Mouse (Mus musculus) WW6 (cell line): ENCODE measurements at regions not wholly inside any gene's neighbourhood (a gene's known extent, or its start where the extent isn't known, plus 50 kb on each side); places are given as distances from the start of the nearest gene placed in this dataset.

Experiments
- DNase-seq: peaks from one replicate; pipeline ENCODE4 v3.0.0-alpha.2; 2013; ENCODE audit warnings: low read depth, low spot score

- no peak for DNase-seq
These were observed 1152.1 kb upstream of the Fam98a start for GRCm38 (mm10) chr17:76703823-76704222.

GRCm38 (mm10) chr17:76696219-76696618, 1144.5 kb upstream of the Fam98a start:
- no peak for DNase-seq

DNA sequence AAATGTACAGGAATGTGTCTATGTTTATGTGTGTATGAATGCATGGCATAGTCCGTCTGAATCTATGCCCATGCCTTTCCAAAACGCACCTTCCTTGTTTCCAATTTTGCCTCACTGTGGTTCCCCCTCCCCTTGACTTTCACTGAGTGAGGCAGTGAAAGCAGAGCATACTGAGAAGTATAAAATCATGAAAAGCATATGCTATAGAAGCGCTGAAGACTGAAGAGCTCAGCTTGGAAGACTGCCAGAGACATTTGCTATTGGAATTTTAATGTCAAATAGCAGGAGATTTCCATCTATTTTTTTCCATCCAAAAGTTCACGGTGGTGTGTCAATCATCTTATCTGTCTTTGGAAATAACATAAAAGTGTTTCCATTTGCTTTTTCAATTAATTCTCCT, 1106.3 kb upstream of the Fam98a start:
- no peak for DNase-seq

DNA sequence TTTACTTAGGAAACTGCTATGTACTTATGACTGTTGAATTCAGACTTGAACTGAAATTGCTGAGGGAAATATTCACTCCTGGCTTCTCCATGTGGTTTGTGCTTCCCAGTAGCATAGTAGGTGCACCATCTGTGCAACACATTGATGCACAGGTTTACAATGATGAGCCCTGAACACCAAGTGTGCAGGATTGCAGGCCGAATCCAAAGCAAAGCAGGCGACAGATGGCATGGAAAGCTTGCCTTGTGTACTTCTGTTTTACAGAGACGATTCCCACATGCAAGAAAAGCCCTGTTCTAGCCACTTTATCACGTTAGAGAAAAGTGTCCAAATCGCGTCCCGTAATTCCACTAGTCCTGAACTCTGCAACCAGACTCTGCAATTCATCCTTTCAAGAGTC, 1074.2 kb upstream of the Fam98a start:
- no peak for DNase-seq

- no peak for DNase-seq
These were observed 1053.5 kb upstream of the Fam98a start for GRCm38 (mm10) chr17:76605237-76605636.

- DNase-seq, result no peak
These were observed 1026.6 kb upstream of the Fam98a start for GRCm38 (mm10) chr17:76578323-76578722.

DNA sequence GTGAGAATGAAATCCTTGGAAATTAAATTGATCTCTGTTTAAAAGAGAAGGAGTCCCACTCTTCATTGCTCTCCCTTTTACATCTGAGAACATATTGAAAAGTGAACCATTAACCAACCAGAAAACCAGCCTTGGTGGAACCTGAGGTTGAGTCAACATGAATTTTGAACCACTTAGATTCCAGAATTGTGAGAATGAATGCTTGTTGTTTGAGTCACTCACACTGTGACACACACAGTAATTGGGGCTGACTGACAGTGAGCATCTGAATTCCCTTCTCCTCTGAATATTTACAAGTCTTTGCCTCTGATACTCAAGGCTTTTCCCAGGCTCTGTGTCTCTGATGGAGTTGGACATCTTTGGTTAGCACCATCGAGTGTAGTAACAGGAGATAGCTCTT, 1008.0 kb upstream of the Fam98a start:
- DNase-seq, result no peak

DNA sequence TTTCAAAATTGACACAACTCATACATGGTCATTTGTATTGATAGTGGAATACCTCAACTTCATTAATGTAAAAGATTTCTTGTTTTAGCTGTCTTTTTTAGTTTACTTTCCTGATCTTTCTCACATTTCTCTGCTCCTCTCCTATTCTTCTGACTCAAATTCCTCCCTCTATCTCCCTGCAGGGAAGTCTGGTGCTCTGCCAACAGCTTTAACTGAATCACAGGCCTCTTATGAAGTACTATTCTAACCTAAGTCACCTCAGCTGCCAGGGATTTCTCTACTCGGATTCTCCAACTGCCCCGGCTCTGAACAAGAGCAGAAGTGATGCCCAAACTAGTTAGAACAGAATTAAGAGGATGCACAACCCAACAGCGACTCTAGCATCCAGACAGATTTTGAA, 993.8 kb upstream of the Fam98a start:
- no peak for DNase-seq

GRCm38 (mm10) chr17:76535772-76536171, 984.0 kb upstream of the Fam98a start:
- no peak for DNase-seq

DNA sequence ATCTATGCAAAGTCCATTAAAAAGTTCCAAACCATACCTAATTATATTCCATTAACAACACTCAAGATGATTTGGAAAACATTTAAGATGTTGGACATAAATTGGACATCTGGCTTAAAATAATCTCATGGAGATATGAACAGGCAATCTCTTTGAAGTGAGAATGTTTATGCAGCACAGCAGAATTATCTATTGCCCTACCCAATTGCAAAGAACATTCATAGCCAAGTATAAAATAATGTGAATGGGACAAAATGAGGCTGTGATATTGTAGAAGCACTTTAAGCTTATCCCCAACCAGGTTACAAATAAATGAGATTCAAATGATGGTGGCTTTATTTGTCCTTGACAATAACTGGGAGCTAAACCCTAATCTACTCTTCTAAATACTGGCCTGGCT, 950.0 kb upstream of the Fam98a start:
- DNase-seq, result no peak

- DNase-seq, result peak; percentile 1
These were observed 948.7 kb upstream of the Fam98a start for GRCm38 (mm10) chr17:76500446-76500845.

DNA sequence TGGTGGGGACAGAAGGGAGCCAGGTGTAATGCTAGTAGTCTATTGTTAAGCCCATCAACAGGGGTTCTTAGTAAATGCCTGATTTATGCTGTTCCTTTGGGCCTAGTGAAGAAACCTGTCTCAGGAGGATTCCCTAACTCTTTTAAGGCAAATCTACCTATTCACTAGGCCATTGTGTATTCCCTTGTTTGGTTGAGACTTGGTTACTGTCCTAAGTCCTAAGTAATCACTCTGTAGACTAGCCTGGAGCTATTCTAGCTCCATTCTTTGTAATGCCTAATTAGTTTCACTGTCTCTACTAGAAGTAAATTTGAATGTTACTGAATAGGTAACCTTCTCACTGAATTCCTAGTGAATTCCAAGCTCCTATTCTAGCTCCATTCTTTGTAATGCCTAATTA, 948.2 kb upstream of the Fam98a start:
- DNase-seq, result peak; percentile 24

DNA sequence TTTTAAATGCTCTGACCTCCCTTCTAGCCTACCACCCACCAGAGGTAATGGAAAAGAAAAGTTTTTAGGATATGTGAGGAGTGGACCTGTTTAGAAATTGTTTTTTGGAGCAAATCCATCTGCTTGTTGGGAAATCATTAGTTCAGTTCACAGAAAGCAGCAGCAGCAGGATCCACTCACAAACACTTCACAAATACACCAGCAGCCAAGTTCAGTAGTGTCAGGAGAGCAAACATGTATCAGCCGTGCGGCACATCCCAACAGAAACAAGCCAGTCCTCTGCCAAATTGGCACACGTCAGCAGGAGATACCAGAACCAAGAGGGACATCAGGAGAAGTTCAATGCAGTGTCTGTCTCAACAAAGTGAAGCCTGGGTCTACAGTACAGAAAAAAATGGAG, 935.6 kb upstream of the Fam98a start:
- DNase-seq, result no peak

GRCm38 (mm10) chr17:76484130-76484529, 932.4 kb upstream of the Fam98a start:
- DNase-seq, result no peak

DNA sequence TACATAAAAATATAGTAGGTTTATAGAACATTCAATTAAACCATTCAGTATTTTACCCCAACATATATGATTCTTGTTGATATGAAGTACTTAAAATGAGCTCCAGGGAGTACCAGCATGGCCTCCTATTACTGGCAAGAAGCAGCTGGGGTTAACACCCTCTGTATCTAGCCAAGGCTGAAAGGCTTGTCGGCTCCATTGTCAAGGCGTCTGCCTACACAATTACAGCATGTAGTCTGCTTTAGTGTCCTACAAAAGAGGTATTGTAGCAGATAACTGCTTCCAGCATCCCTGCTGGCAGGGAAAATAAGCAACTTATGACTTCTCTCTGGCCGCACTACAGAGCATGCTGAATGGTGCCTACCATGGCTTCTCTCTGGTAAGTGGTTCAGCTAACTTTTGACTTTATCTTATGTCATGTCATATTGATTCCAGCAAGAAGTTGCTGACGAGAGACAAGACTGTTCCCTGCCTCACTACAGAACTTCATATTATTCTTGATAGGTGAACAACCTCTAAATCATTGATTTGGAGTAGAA, 899.6 kb upstream of the Fam98a start:
- peak; percentile 1 for DNase-seq
